Comparison of ENCODE assay signal across 22 mouse cellular contexts in genomic region chr6:117563159-117563558, GRCm38 (mm10).
DNase-seq lines count a peak whose midpoint lies in the region; ATAC-seq and TF ChIP-seq lines count a peak whose summit lies in the region.
"Had no signal": no experiment of that assay in that cellular context is flagged by ENCODE, and none has a peak within 500 bp of the region (broad histone marks: within the 10 kb centered on the region; RNA-seq: fewer than 3 reads in every experiment).

No protein-coding gene starts in this region.

- intact Hi-C loops in heart, postnatal 36 days (cut with DNase I) = no loop called here
- intact Hi-C loops in heart, adult 2 months (cut with DNase I) = no loop called here

- no peak for TF ChIP-seq EP300 in heart, postnatal 0 days (IDR thresholded peaks at IDR 0.05; ENCODE audit: low read depth)
- TF ChIP-seq EP300 in heart, adult 2 months (IDR thresholded peaks at IDR 0.05; ENCODE audit: insufficient read depth, low read depth, low read length) = no peak

- H3K27ac ChIP-seq in heart, postnatal 0 days (ENCODE audit: low read depth) = no peak overlapping the region
- no peak overlapping the region for H3K27ac ChIP-seq in heart, adult 2 months
- H3K27ac ChIP-seq: embryonic facial prominence, embryonic 15.5 days; forebrain, embryonic 10.5 days; hindbrain, embryonic 15.5 days had no signal

- no peaks in the 10 kb centered on the region for H3K9me3 ChIP-seq in heart, postnatal 0 days (replicated peaks; ENCODE audit: control insufficient read depth, low read length)
- H3K9me3 ChIP-seq: embryonic facial prominence, embryonic 15.5 days; forebrain, embryonic 10.5 days; heart, embryonic 12.5 days; hindbrain, embryonic 15.5 days had no signal

- H3K79me2 ChIP-seq in heart, adult 2 months (replicated peaks; ENCODE audit: control insufficient read depth, insufficient read depth, low read length) = no peaks in the 10 kb centered on the region

- H3K4me1 ChIP-seq in heart, postnatal 0 days (ENCODE audit: control insufficient read depth, insufficient read depth) = peaks cover 23% of the 10 kb centered on the region
- H3K4me1 ChIP-seq in heart, adult 2 months (ENCODE audit: control insufficient read depth, insufficient read depth, low read length) = peaks cover 4% of the 10 kb centered on the region
- H3K4me1 ChIP-seq: embryonic facial prominence, embryonic 15.5 days; forebrain, embryonic 10.5 days; hindbrain, embryonic 15.5 days had no signal

- TF ChIP-seq POLR2A in heart, adult 2 months (IDR thresholded peaks at IDR 0.05; ENCODE audit: insufficient read depth, low read depth, low read length) = no peak

- H3K27me3 ChIP-seq in heart, postnatal 0 days (ENCODE audit: control insufficient read depth, insufficient read depth, low read length) = no peaks in the 10 kb centered on the region
- H3K27me3 ChIP-seq in heart, adult 2 months (ENCODE audit: control insufficient read depth, insufficient read depth, low read length) = no peaks in the 10 kb centered on the region; the same call in 1 of the 2 replicates
- H3K27me3 ChIP-seq: embryonic facial prominence, embryonic 15.5 days; hindbrain, embryonic 15.5 days; Patski had no signal

- ATAC-seq in heart, postnatal 0 days (ENCODE audit: insufficient read depth, low read depth) = peak; percentile 51; the same call in 1 of the 2 replicates
- ATAC-seq: activated CD4-positive, CD25-positive, alpha-beta regulatory T cell, adult 4 months; forebrain, embryonic 14.5 days; intestine, embryonic 16.5 days; Patski had no signal

- TF ChIP-seq CTCF in heart, postnatal 0 days (IDR thresholded peaks at IDR 0.05; ENCODE audit: low read depth) = no peak
- no peak for TF ChIP-seq CTCF in heart, adult 2 months (IDR thresholded peaks at IDR 0.05)

- 47% methylated on average over 6 of the region's 6 CpGs for WGBS in heart, postnatal 0 days
- 79% methylated on average over 6 of the region's 6 CpGs for WGBS in heart, adult 2 months

- H3K36me3 ChIP-seq in heart, postnatal 0 days (replicated peaks; ENCODE audit: control insufficient read depth, insufficient read depth, low read length) = no peaks in the 10 kb centered on the region
- no peaks in the 10 kb centered on the region; the same call in 1 of the 2 replicates for H3K36me3 ChIP-seq in heart, adult 2 months (ENCODE audit: control insufficient read depth, insufficient read depth, low read length)
- H3K36me3 ChIP-seq: embryonic facial prominence, embryonic 15.5 days; forebrain, embryonic 10.5 days; heart, embryonic 12.5 days; hindbrain, embryonic 15.5 days had no signal

- no peak overlapping the region for H3K4me2 ChIP-seq in heart, postnatal 0 days (ENCODE audit: low read depth, low read length)
- H3K4me2 ChIP-seq: embryonic facial prominence, embryonic 15.5 days; heart, embryonic 12.5 days; hindbrain, embryonic 15.5 days had no signal

- peak; percentile 62 for DNase-seq in heart, adult 11 months
- no peak for DNase-seq in heart, postnatal 36 days
- no peak for DNase-seq in heart, postnatal 0 days (ENCODE audit: low spot score)
- DNase-seq in heart, adult 2 months = no peak
- peak; percentile 83 for DNase-seq in brain, adult 2 months (ENCODE audit: low read depth, low spot score)
- peak; percentile 47 to 62 for DNase-seq in frontal cortex, postnatal 36 days (ENCODE audit: low spot score in 2 of 2)
- DNase-seq in cerebellum, adult 9-10 months = no peak
- DNase-seq in spleen, postnatal 4 days (ENCODE audit: low spot score in 2 of 2) = no peak
- DNase-seq: adrenal gland, postnatal 14 days; cerebellum, adult 18-20 months; gastrocnemius, postnatal 10 days; heart, postnatal 14 days; kidney, adult 2 months had no signal

- H3K9ac ChIP-seq in heart, postnatal 0 days (replicated peaks; ENCODE audit: low read depth, low read length) = no peak overlapping the region
- H3K9ac ChIP-seq in heart, adult 2 months (ENCODE audit: low read depth, low read length) = no peak overlapping the region
- H3K9ac ChIP-seq: embryonic facial prominence, embryonic 15.5 days; heart, embryonic 12.5 days; hindbrain, embryonic 15.5 days had no signal

- no peak overlapping the region for H3K4me3 ChIP-seq in heart, postnatal 0 days (ENCODE audit: low read depth, low read length)
- no peak overlapping the region for H3K4me3 ChIP-seq in heart, adult 2 months
- H3K4me3 ChIP-seq: embryonic facial prominence, embryonic 15.5 days; erythroblast, embryonic 14.5 days; forebrain, embryonic 10.5 days; heart, embryonic 12.5 days; hindbrain, embryonic 15.5 days had no signal

Comparison
In these comparisons a context has a peak if more than half of its experiments do, and no peak if none do; other contexts are left out.
1. DNase-seq: peak in heart, adult 11 months (single experiment), brain, adult 2 months (single experiment) and frontal cortex, postnatal 36 days (2 of 2); none in heart, postnatal 36 days (0 of 2), heart, postnatal 0 days (single experiment), heart, adult 2 months (0 of 2), cerebellum, adult 9-10 months (single experiment) and spleen, postnatal 4 days (0 of 2).